ENCODE assay signal across 16 mouse cellular contexts in genomic region chr7:58400594-58400993, GRCm38 (mm10).
"Had no signal": no experiment of that assay in that cellular context is flagged by ENCODE, and none has a peak within 500 bp of the region (broad histone marks: within the 10 kb centered on the region; RNA-seq: fewer than 3 reads in every experiment).

No protein-coding gene starts in this region.

- H3K27me3 ChIP-seq: limb, embryonic 12.5 days; midbrain, embryonic 13.5 days; neural tube, embryonic 15.5 days had no signal

- H3K9me3 ChIP-seq: limb, embryonic 12.5 days; midbrain, embryonic 13.5 days; neural tube, embryonic 15.5 days had no signal

- H3K27ac ChIP-seq: kidney, postnatal 0 days; limb, embryonic 12.5 days; stomach, postnatal 0 days had no signal

- DNase-seq: kidney, adult 11 months; kidney, adult 9 months; kidney, postnatal 36 days; layer of hippocampus, adult 9-11 months; layer of hippocampus, postnatal 36 days; lung, adult 2 months; lung, postnatal 36 days; right cerebral cortex, adult 18-20 months; right cerebral cortex, postnatal 25 days; thymus, postnatal 4 days had no signal

- H3K9ac ChIP-seq: limb, embryonic 12.5 days; neural tube, embryonic 15.5 days had no signal

- H3K36me3 ChIP-seq: limb, embryonic 12.5 days; midbrain, embryonic 13.5 days; neural tube, embryonic 15.5 days had no signal

- ATAC-seq: lung, postnatal 0 days; midbrain, embryonic 13.5 days had no signal
